Comparison of ENCODE assay signal across 16 mouse cellular contexts in the genomic region with DNA sequence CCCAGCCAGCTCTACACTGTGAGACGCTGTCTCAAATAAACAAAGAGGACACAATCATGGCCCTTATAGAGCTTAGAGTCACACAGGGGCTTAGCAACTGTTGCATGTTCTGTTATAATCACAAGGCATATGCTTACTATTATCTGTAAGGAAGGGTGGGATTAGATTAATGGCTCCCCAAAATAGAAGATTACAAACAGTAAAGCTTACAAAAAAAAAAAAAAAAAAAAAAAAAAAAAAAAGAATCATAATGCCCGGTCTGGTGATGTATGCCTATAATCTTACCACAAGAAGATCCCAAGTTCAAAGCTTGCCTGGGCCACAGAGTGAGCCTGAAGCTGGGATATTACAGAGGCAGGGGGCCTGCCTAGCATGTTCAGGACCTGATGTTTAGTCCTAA. TPM values are rescaled to one million over a fixed set of nuclear protein-coding genes. Genes with fewer than 3 reads are reported as not detected.
DNase-seq lines count a peak whose midpoint lies in the region; ATAC-seq and TF ChIP-seq lines count a peak whose summit lies in the region.
"Had no signal": no experiment of that assay in that cellular context is flagged by ENCODE, and none has a peak within 500 bp of the region (broad histone marks: within the 10 kb centered on the region; RNA-seq: fewer than 3 reads in every experiment).

No protein-coding gene starts in this region.

- no peak for DNase-seq in heart, postnatal 0 days (ENCODE audit: low spot score)
- DNase-seq in heart, postnatal 4 days, result no peak
- DNase-seq in lung, postnatal 0 days (ENCODE audit: low spot score), result no peak
- DNase-seq in lung, postnatal 10 days, result no peak
- DNase-seq in liver, postnatal 0 days, result no peak
- no peak for DNase-seq in urinary bladder, postnatal 10 days (ENCODE audit: low spot score)
- DNase-seq: cerebellum, adult 9-10 months; thymus, adult 18-20 months had no signal

- no peak for TF ChIP-seq EP300 in heart, postnatal 0 days (IDR thresholded peaks at IDR 0.05; ENCODE audit: low read depth)
- TF ChIP-seq EP300 in lung, postnatal 0 days (IDR thresholded peaks at IDR 0.05), result no peak
- TF ChIP-seq EP300 in liver, postnatal 0 days (IDR thresholded peaks at IDR 0.05; ENCODE audit: low read depth), result no peak

- no peaks in the 10 kb centered on the region for H3K36me3 ChIP-seq in heart, postnatal 0 days (replicated peaks; ENCODE audit: control insufficient read depth, insufficient read depth, low read length)
- no peaks in the 10 kb centered on the region for H3K36me3 ChIP-seq in lung, postnatal 0 days (ENCODE audit: insufficient read depth, low read length)
- H3K36me3 ChIP-seq in liver, postnatal 0 days (replicated peaks; ENCODE audit: insufficient read depth, low read length), result no peaks in the 10 kb centered on the region
- no peaks in the 10 kb centered on the region for H3K36me3 ChIP-seq in stomach, embryonic 14.5 days (ENCODE audit: control insufficient read depth, insufficient read depth, low read length)
- H3K36me3 ChIP-seq: midbrain, embryonic 10.5 days had no signal

- no peaks in the 10 kb centered on the region for H3K27me3 ChIP-seq in heart, postnatal 0 days (ENCODE audit: control insufficient read depth, insufficient read depth, low read length)
- H3K27me3 ChIP-seq in lung, postnatal 0 days (replicated peaks; ENCODE audit: insufficient read depth, low read length), result no peaks in the 10 kb centered on the region
- no peaks in the 10 kb centered on the region for H3K27me3 ChIP-seq in liver, postnatal 0 days (ENCODE audit: insufficient read depth, low read length)
- no peaks in the 10 kb centered on the region for H3K27me3 ChIP-seq in stomach, embryonic 14.5 days (ENCODE audit: control insufficient read depth, insufficient read depth, low read length)

- H3K4me1 ChIP-seq in heart, postnatal 0 days (ENCODE audit: control insufficient read depth, insufficient read depth), result no peaks in the 10 kb centered on the region
- no peaks in the 10 kb centered on the region for H3K4me1 ChIP-seq in lung, postnatal 0 days (ENCODE audit: insufficient read depth, low read depth, low read length)
- peaks cover 27% of the 10 kb centered on the region for H3K4me1 ChIP-seq in liver, postnatal 0 days (ENCODE audit: insufficient read depth)
- H3K4me1 ChIP-seq in stomach, embryonic 14.5 days (ENCODE audit: control insufficient read depth, insufficient read depth, low read length), result 0 out of 2 replicates have a peak, but pooled peaks cover 6% of the 10 kb centered on the region
- H3K4me1 ChIP-seq: midbrain, embryonic 10.5 days had no signal

- TF ChIP-seq CTCF in heart, postnatal 0 days (IDR thresholded peaks at IDR 0.05; ENCODE audit: low read depth), result no peak
- TF ChIP-seq CTCF in lung, postnatal 0 days (IDR thresholded peaks at IDR 0.05), result no peak
- no peak for TF ChIP-seq CTCF in liver, postnatal 0 days (IDR thresholded peaks at IDR 0.05; ENCODE audit: low read depth)

- H3K4me2 ChIP-seq in heart, postnatal 0 days (ENCODE audit: low read depth, low read length), result no peak overlapping the region
- no peak overlapping the region for H3K4me2 ChIP-seq in lung, postnatal 0 days (replicated peaks; ENCODE audit: low read depth, low read length)
- H3K4me2 ChIP-seq in liver, postnatal 0 days (ENCODE audit: low read depth, low read length), result no peak overlapping the region
- no peak overlapping the region for H3K4me2 ChIP-seq in stomach, embryonic 14.5 days (replicated peaks; ENCODE audit: low read depth, low read length)

- no peaks in the 10 kb centered on the region for H3K9me3 ChIP-seq in heart, postnatal 0 days (replicated peaks; ENCODE audit: control insufficient read depth, low read length)
- H3K9me3 ChIP-seq in lung, postnatal 0 days (ENCODE audit: low read length), result no peaks in the 10 kb centered on the region
- no peaks in the 10 kb centered on the region for H3K9me3 ChIP-seq in liver, postnatal 0 days (ENCODE audit: low read length)
- H3K9me3 ChIP-seq in stomach, embryonic 14.5 days (ENCODE audit: control insufficient read depth, low read depth, low read length), result no peaks in the 10 kb centered on the region
- H3K9me3 ChIP-seq: midbrain, embryonic 10.5 days had no signal

- no peak overlapping the region for H3K4me3 ChIP-seq in heart, postnatal 0 days (ENCODE audit: low read depth, low read length)
- no peak overlapping the region for H3K4me3 ChIP-seq in lung, postnatal 0 days (ENCODE audit: low read depth, low read length)
- no peak overlapping the region for H3K4me3 ChIP-seq in liver, postnatal 0 days (ENCODE audit: low read depth, low read length)
- H3K4me3 ChIP-seq in stomach, embryonic 14.5 days (ENCODE audit: low read depth, low read length), result no peak overlapping the region
- H3K4me3 ChIP-seq: midbrain, embryonic 10.5 days had no signal

- peak overlapping the region; percentile 77 for H3K27ac ChIP-seq in heart, postnatal 0 days (ENCODE audit: low read depth)
- H3K27ac ChIP-seq in lung, postnatal 0 days (ENCODE audit: low read length), result peak overlapping the region; percentile 4; the same call in 1 of the 2 replicates
- H3K27ac ChIP-seq in liver, postnatal 0 days (ENCODE audit: low read depth), result peak overlapping the region; percentile 0; the same call in 1 of the 2 replicates
- peak overlapping the region; percentile 22; the same call in 1 of the 2 replicates for H3K27ac ChIP-seq in stomach, embryonic 14.5 days (ENCODE audit: low read length)
- H3K27ac ChIP-seq: midbrain, embryonic 10.5 days had no signal

- no peak overlapping the region for H3K9ac ChIP-seq in heart, postnatal 0 days (replicated peaks; ENCODE audit: low read depth, low read length)
- H3K9ac ChIP-seq in lung, postnatal 0 days (replicated peaks; ENCODE audit: low read depth), result no peak overlapping the region
- no peak overlapping the region for H3K9ac ChIP-seq in liver, postnatal 0 days (replicated peaks)
- no peak overlapping the region for H3K9ac ChIP-seq in stomach, embryonic 14.5 days (replicated peaks; ENCODE audit: low read depth, low read length)

- 55% methylated on average over 2 of the region's 2 CpGs for WGBS in heart, postnatal 0 days
- 27% methylated on average over 2 of the region's 2 CpGs for WGBS in lung, postnatal 0 days
- WGBS in liver, postnatal 0 days (ENCODE audit: insufficient replicate concordance), result 51% methylated on average over 2 of the region's 2 CpGs
- 52% methylated on average over 2 of the region's 2 CpGs for WGBS in stomach, embryonic 14.5 days

- no peak for ATAC-seq in heart, postnatal 0 days (ENCODE audit: insufficient read depth, low read depth)
- no peak for ATAC-seq in lung, postnatal 0 days
- no peak for ATAC-seq in liver, postnatal 0 days
- ATAC-seq in stomach, embryonic 14.5 days (ENCODE audit: insufficient number of reproducible peaks, insufficient read depth, low FRiP score, low read depth), result no peak

RNA-seq across cellular contexts. Expression of gene Tbcc, which starts 10.2 kb away (rescaled TPM):
- 37.8 and 44.8 TPM in 2 replicates for total RNA-seq in heart, postnatal 0 days (2014; rRNA removed; ENCODE audit: low replicate concordance)
- 43.6 and 43.7 TPM in 2 replicates for polyA plus RNA-seq in heart, postnatal 0 days (2015; fragmentation: Nextera tagmentation; extraction: Ambion mirVana)
- total RNA-seq in heart, postnatal 4 days (2021), result 10 to 100 TPM; 23.5 to 26.2 TPM
- 47.7 and 51.0 TPM in 2 replicates for polyA plus RNA-seq in lung, postnatal 0 days (2015; fragmentation: Nextera tagmentation; extraction: Ambion mirVana)
- 24.1 and 30.1 TPM in 2 replicates for polyA plus RNA-seq in liver, postnatal 0 days (2015; fragmentation: Nextera tagmentation; extraction: Ambion mirVana)
- polyA plus RNA-seq in stomach, embryonic 14.5 days (2014; fragmentation: Nextera tagmentation; extraction: Ambion mirVana), result 52.6 and 54.3 TPM in 2 replicates

RNA-seq across cellular contexts. Expression of gene Bicral, which starts 22.0 kb away (rescaled TPM):
- total RNA-seq in heart, postnatal 0 days (2014; rRNA removed; ENCODE audit: low replicate concordance), result 3.6 and 17.2 TPM in 2 replicates
- 1.8 and 2.3 TPM in 2 replicates for polyA plus RNA-seq in heart, postnatal 0 days (2015; fragmentation: Nextera tagmentation; extraction: Ambion mirVana)
- 10 to 100 TPM; 11.8 to 14.0 TPM for total RNA-seq in heart, postnatal 4 days (2021)
- 3.0 and 3.4 TPM in 2 replicates for polyA plus RNA-seq in lung, postnatal 0 days (2015; fragmentation: Nextera tagmentation; extraction: Ambion mirVana)
- polyA plus RNA-seq in liver, postnatal 0 days (2015; fragmentation: Nextera tagmentation; extraction: Ambion mirVana), result 1.8 and 1.9 TPM in 2 replicates
- polyA plus RNA-seq in stomach, embryonic 14.5 days (2014; fragmentation: Nextera tagmentation; extraction: Ambion mirVana), result 6.0 and 6.6 TPM in 2 replicates

RNA-seq across cellular contexts. Expression of gene Prph2, which starts 29.9 kb away (rescaled TPM):
- not detected in 2 replicates for total RNA-seq in heart, postnatal 0 days (2014; rRNA removed; ENCODE audit: low replicate concordance)
- not detected in 2 replicates for polyA plus RNA-seq in heart, postnatal 0 days (2015; fragmentation: Nextera tagmentation; extraction: Ambion mirVana)
- not detected for total RNA-seq in heart, postnatal 4 days (2021)
- polyA plus RNA-seq in lung, postnatal 0 days (2015; fragmentation: Nextera tagmentation; extraction: Ambion mirVana), result not detected in 2 replicates
- polyA plus RNA-seq in liver, postnatal 0 days (2015; fragmentation: Nextera tagmentation; extraction: Ambion mirVana), result not detected in 2 replicates
- polyA plus RNA-seq in stomach, embryonic 14.5 days (2014; fragmentation: Nextera tagmentation; extraction: Ambion mirVana), result not detected in 2 replicates
- total RNA-seq: gastrocnemius, postnatal 10 days; left cerebral cortex, adult 18-20 months; neutrophil, adult 5-6 weeks had no signal
- polyA plus RNA-seq: forebrain, embryonic 11.5 days; intestine, embryonic 14.5 days; limb, embryonic 14.5 days; midbrain, embryonic 10.5 days had no signal

Comparison
In these comparisons a context has a peak if more than half of its experiments do, and no peak if none do; other contexts are left out.
1. H3K27ac ChIP-seq: peak in every context shown above with its lines; median percentile 77 in heart, postnatal 0 days; 22 in stomach, embryonic 14.5 days; 4 in lung, postnatal 0 days; 0 in liver, postnatal 0 days.